Mouse (Mus musculus): ENCODE results near the gene Mis18bp1.

DNA sequence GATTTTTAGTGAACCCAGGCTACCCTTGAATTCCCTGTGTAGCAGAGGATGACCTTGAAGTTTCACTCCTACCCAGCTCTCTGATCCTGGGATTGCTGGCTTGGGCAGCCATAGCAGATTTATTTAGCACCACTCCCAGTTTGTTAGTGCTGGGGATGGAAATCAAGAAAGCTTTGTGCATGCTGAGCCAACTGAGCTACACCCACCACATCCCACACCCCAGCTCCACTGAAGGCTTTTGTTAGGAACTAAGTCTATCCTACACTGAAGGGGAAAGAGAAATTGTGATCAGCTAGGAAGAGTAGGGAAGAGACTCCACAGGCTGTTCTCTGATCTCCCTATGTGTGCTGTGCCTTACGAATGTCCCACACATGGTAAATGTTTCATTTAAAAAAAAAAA lies 59.6 kb downstream of the Mis18bp1 start:
- TF ChIP-seq FLI1 (IDR thresholded peaks at IDR 0.05; ENCODE audit: low read length), result no peak
- TF ChIP-seq GATA1 (IDR thresholded peaks at IDR 0.05; ENCODE audit: borderline replicate concordance, low read length), result no peak
